Mouse (Mus musculus) lung, postnatal 0 days (tissue): ENCODE measurements at regions not wholly inside any gene's neighbourhood (a gene's known extent, or its start where the extent isn't known, plus 50 kb on each side); places are given as distances from the start of the nearest gene placed in this dataset.

Experiments used
- CTCF ChIP-seq: IDR thresholded peaks from 2 replicates; pipeline ENCODE4 v1.5.1; 2016; ENCODE audit warnings: antibody characterized with exemption, mild to moderate bottlenecking
- EP300 ChIP-seq: IDR thresholded peaks from 2 replicates; pipeline ENCODE4 v1.6.1; 2016; ENCODE audit warnings: antibody characterized with exemption, mild to moderate bottlenecking, control low read depth

GRCm38 (mm10) chr5:45033146-45033545 lies 233.7 kb upstream of the Ldb2 start:
- TF ChIP-seq CTCF (no peak), EP300 (no peak)
